Mouse (Mus musculus) cortical plate, adult 2 months (tissue): ENCODE measurements around the gene Lrp1.

ENCODE experiments used
- CTCF ChIP-seq: fragments of 200-500 bp; IDR thresholded peaks from 2 replicates; pipeline ENCODE4 v1.5.1; 2011; ENCODE audit warnings: mild to moderate bottlenecking, control low read depth, low read length; ENCODE audit not compliant: insufficient read depth; ENCODE audit errors: extremely low read depth
- POLR2A ChIP-seq: fragments of 200-500 bp; IDR thresholded peaks from 2 replicates; pipeline ENCODE4 v1.6.1; 2011; ENCODE audit warnings: mild to moderate bottlenecking, low read length, control low read depth; ENCODE audit not compliant: insufficient read depth; ENCODE audit errors: extremely low read depth

GRCm38 (mm10) chr10:127592850-127593249 lies 28.1 kb downstream of the Lrp1 start:
- no peak for TF ChIP-seq CTCF
- TF ChIP-seq POLR2A, result no peak
